Comparison of ENCODE assay signal across 8 mouse cellular contexts in the genomic region with DNA sequence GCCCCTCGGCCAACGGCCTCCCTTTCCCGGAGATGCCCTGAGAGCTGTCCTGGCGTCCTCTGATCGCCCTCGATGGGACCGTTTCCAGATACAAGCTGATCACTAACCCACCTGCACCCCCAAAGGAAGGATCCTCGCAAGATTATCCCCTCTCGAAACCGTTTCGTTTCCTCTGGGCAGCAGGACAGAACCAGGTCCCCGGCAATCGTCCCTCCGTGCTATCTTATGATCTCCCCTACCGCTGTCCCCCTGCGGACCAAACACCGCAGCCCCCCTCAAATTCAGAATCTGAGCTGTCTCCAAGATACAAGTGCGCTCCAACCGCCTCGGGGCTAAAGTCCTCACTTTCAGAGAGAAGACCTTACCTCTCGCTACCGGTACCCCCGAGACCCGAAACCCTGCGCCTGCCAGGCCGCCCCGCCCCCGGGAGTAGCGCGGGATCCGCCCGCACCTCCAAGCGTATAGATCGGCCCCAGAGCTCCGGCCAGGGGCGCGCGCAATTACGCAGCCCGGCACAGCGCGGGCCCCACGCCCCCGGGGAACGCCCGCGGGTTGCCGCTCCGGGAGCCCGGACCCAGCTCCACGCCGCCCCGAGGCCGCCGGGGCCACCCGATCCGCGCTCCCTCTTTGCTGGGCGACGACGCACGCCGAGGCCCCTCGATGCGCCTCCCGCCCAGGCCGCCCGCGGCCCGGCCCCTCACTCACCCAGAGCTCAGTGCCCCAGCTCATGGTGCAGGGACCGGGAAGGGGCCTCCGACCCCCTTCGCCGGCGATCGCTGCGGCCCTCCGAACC. TPM values are rescaled to one million over a fixed set of nuclear protein-coding genes. Genes with fewer than 3 reads are reported as not detected.
A peak's percentile ranks its signal among the peaks of the same experiment; 100 is the strongest.
DNase-seq lines count a peak whose midpoint lies in the region; ATAC-seq and TF ChIP-seq lines count a peak whose summit lies in the region.

No protein-coding gene starts in this region.

- intact Hi-C loops in gastrocnemius, adult 2 months (cut with DNase I): no loop called here

- peak; percentile 65 for ATAC-seq in kidney, postnatal 0 days (replicated peaks; ENCODE audit: low FRiP score, low read depth)
- peak; percentile 63; the same call in 1 of the 2 replicates for ATAC-seq in midbrain, embryonic 14.5 days (ENCODE audit: low FRiP score, low TSS enrichment)

- no peak for TF ChIP-seq CTCF in gastrocnemius, adult 2 months (IDR thresholded peaks at IDR 0.05)
- no peak for TF ChIP-seq CTCF in kidney, postnatal 0 days (IDR thresholded peaks at IDR 0.05; ENCODE audit: low read depth)

- peaks cover 49% of the 10 kb centered on the region for H3K4me1 ChIP-seq in heart, embryonic 10.5 days
- peaks cover 6% of the 10 kb centered on the region for H3K4me1 ChIP-seq in kidney, postnatal 0 days (replicated peaks; ENCODE audit: insufficient read depth, low read length)
- H3K4me1 ChIP-seq in midbrain, embryonic 14.5 days (ENCODE audit: control insufficient read depth, insufficient read depth, low read length): peaks cover 12% of the 10 kb centered on the region

- no peaks in the 10 kb centered on the region for H3K27me3 ChIP-seq in heart, embryonic 10.5 days (ENCODE audit: insufficient read depth, poor library complexity, severe bottlenecking)
- H3K27me3 ChIP-seq in kidney, postnatal 0 days (ENCODE audit: insufficient read depth, low read length): no peaks in the 10 kb centered on the region
- H3K27me3 ChIP-seq in midbrain, embryonic 14.5 days (ENCODE audit: control insufficient read depth, insufficient read depth, low read length): peaks cover 5% of the 10 kb centered on the region; the same call in 1 of the 2 replicates

- no peaks in the 10 kb centered on the region for H3K9me3 ChIP-seq in heart, embryonic 10.5 days
- H3K9me3 ChIP-seq in kidney, postnatal 0 days (replicated peaks; ENCODE audit: low read length): no peaks in the 10 kb centered on the region
- no peaks in the 10 kb centered on the region for H3K9me3 ChIP-seq in midbrain, embryonic 14.5 days (ENCODE audit: control insufficient read depth, low read length)

- peak; percentile 50 for DNase-seq in gastrocnemius, adult 2 months
- DNase-seq in gastrocnemius, adult 18-20 months (ENCODE audit: low spot score): no peak
- DNase-seq in CD4-positive helper T cell, adult 2 months (ENCODE audit: low read depth, low spot score): peak; percentile 37
- DNase-seq in cerebellum, adult 8-10 months: peak; percentile 63
- DNase-seq in heart, embryonic 10.5 days (ENCODE audit: low spot score): no peak
- DNase-seq in kidney, postnatal 0 days (ENCODE audit: low spot score): peak; percentile 34
- peak; percentile 64 for DNase-seq in midbrain, embryonic 14.5 days
- peak; percentile 73 for DNase-seq in thymus, postnatal 4 days

- WGBS in heart, embryonic 10.5 days: under 1% methylated on average over 78 of the region's 78 CpGs
- WGBS in kidney, postnatal 0 days: under 1% methylated on average over 77 of the region's 78 CpGs
- WGBS in midbrain, embryonic 14.5 days: under 1% methylated on average over 78 of the region's 78 CpGs

- H3K36me3 ChIP-seq in heart, embryonic 10.5 days: peaks cover 9% of the 10 kb centered on the region; the same call in 1 of the 2 replicates
- no peaks in the 10 kb centered on the region for H3K36me3 ChIP-seq in kidney, postnatal 0 days (ENCODE audit: insufficient read depth, low read length)
- H3K36me3 ChIP-seq in midbrain, embryonic 14.5 days (ENCODE audit: control insufficient read depth, insufficient read depth, low read length): peaks cover 7% of the 10 kb centered on the region

- H3K4me3 ChIP-seq in gastrocnemius, adult 2 months: peak overlapping the region; percentile 93
- H3K4me3 ChIP-seq in heart, embryonic 10.5 days: peak overlapping the region; percentile 90
- peak overlapping the region; percentile 69 for H3K4me3 ChIP-seq in kidney, postnatal 0 days (replicated peaks; ENCODE audit: low read depth, low read length)
- peak overlapping the region; percentile 78 for H3K4me3 ChIP-seq in midbrain, embryonic 14.5 days (replicated peaks; ENCODE audit: low read depth, low read length)

- H3K27ac ChIP-seq in gastrocnemius, adult 2 months: peak overlapping the region; percentile 92
- H3K27ac ChIP-seq in heart, embryonic 10.5 days: peak overlapping the region; percentile 95
- peak overlapping the region; percentile 74 for H3K27ac ChIP-seq in kidney, postnatal 0 days
- H3K27ac ChIP-seq in midbrain, embryonic 14.5 days (replicated peaks; ENCODE audit: low read depth, low read length): peak overlapping the region; percentile 86

- peak overlapping the region; percentile 95 for H3K4me2 ChIP-seq in kidney, postnatal 0 days (ENCODE audit: low read length)
- peak overlapping the region; percentile 88 for H3K4me2 ChIP-seq in midbrain, embryonic 14.5 days (ENCODE audit: low read length)

- peak overlapping the region; percentile 86 for H3K9ac ChIP-seq in kidney, postnatal 0 days (ENCODE audit: low read depth, low read length)
- peak overlapping the region; percentile 85 for H3K9ac ChIP-seq in midbrain, embryonic 14.5 days (replicated peaks; ENCODE audit: low read length)

RNA-seq across cellular contexts. Expression of gene Fnbp1, which starts 0.5 kb away (rescaled TPM):
- total RNA-seq in gastrocnemius, adult 2 months (2021): 10 to 100 TPM in 1 of 2 experiments, 1 to 10 TPM in 1; 7.9 to 13.2 TPM
- 10 to 100 TPM in 1 of 2 experiments, 1 to 10 TPM in 1; 9.2 to 11.9 TPM for total RNA-seq in gastrocnemius, adult 18-20 months (2021)
- 17.7 and 21.6 TPM in 2 replicates for polyA plus RNA-seq in heart, embryonic 10.5 days (2016; fragmentation: Nextera tagmentation; extraction: Ambion mirVana)
- 12.3 and 14.0 TPM in 2 replicates for polyA plus RNA-seq in kidney, postnatal 0 days (2015; fragmentation: Nextera tagmentation; extraction: Ambion mirVana)
- 18.3 and 21.0 TPM in 2 replicates for polyA plus RNA-seq in midbrain, embryonic 14.5 days (2014; fragmentation: Nextera tagmentation; extraction: Ambion mirVana)

RNA-seq across cellular contexts. Expression of gene Gpr107, which starts 10.8 kb away (rescaled TPM):
- 10 to 100 TPM; 24.5 to 29.0 TPM for total RNA-seq in gastrocnemius, adult 2 months (2021)
- 10 to 100 TPM; 21.7 to 23.4 TPM for total RNA-seq in gastrocnemius, adult 18-20 months (2021)
- polyA plus RNA-seq in heart, embryonic 10.5 days (2016; fragmentation: Nextera tagmentation; extraction: Ambion mirVana): 35.9 and 37.4 TPM in 2 replicates
- polyA plus RNA-seq in kidney, postnatal 0 days (2015; fragmentation: Nextera tagmentation; extraction: Ambion mirVana): 30.7 and 32.3 TPM in 2 replicates
- 25.5 and 25.6 TPM in 2 replicates for polyA plus RNA-seq in midbrain, embryonic 14.5 days (2014; fragmentation: Nextera tagmentation; extraction: Ambion mirVana)

Comparison
In these comparisons a context has a peak if more than half of its experiments do, and no peak if none do; other contexts are left out.
1. DNase-seq: peak in gastrocnemius, adult 2 months (single experiment), CD4-positive helper T cell, adult 2 months (single experiment), cerebellum, adult 8-10 months (single experiment), kidney, postnatal 0 days (single experiment), midbrain, embryonic 14.5 days (single experiment) and thymus, postnatal 4 days (single experiment); none in gastrocnemius, adult 18-20 months (single experiment) and heart, embryonic 10.5 days (single experiment).
2. Peak in every context shown above with its lines, with median percentiles within 50 percentile points of each other: H3K27ac ChIP-seq and H3K4me3 ChIP-seq.